Mouse (Mus musculus) midbrain, embryonic 12.5 days (tissue): ENCODE results near the gene Vmn1r198. TPM values are rescaled to one million over a fixed set of nuclear protein-coding genes. Genes with fewer than 3 reads are reported as not detected.

Source experiments
- ATAC-seq: fragments of 200-750 bp; cut with Nextera tagmentation; 2 replicates; pipeline ENCODE4 v1.8.0; 2017; ENCODE audit warnings: low read depth, moderate TSS enrichment, moderate library complexity; ENCODE audit not compliant: low FRiP score
- H3K27ac ChIP-seq: fragments of 300-500 bp; sonication (generic); replicated peaks from 2 replicates; pipeline ENCODE4 v1.5.1; 2016; ENCODE audit warnings: mild to moderate bottlenecking
- H3K27me3 ChIP-seq: fragments of 300-500 bp; sonication (generic); 2 replicates; pipeline ENCODE4 v1.6.1; 2016; ENCODE audit warnings: mild to moderate bottlenecking
- H3K36me3 ChIP-seq: fragments of 300-500 bp; sonication (generic); 2 replicates; pipeline ENCODE4 v1.6.1; 2016
- H3K4me1 ChIP-seq: fragments of 300-500 bp; sonication (generic); 2 replicates; pipeline ENCODE4 v1.6.1; 2016
- H3K4me2 ChIP-seq: fragments of 300-500 bp; sonication (generic); replicated peaks from 2 replicates; pipeline ENCODE4 v1.6.1; 2016; ENCODE audit warnings: mild to moderate bottlenecking, moderate library complexity
- H3K4me3 ChIP-seq: fragments of 300-500 bp; sonication (generic); 2 replicates; pipeline ENCODE4 v1.5.1; 2016; ENCODE audit warnings: mild to moderate bottlenecking
- H3K9ac ChIP-seq: fragments of 300-500 bp; sonication (generic); replicated peaks from 2 replicates; pipeline ENCODE4 v1.6.1; 2016; ENCODE audit warnings: mild to moderate bottlenecking, moderate library complexity
- H3K9me3 ChIP-seq: fragments of 300-500 bp; sonication (generic); 2 replicates; pipeline ENCODE4 v1.6.1; 2016; ENCODE audit warnings: mild to moderate bottlenecking
- WGBS: fragments of 180-500 bp; shearing (Covaris S2); methylation state at CpG from one replicate; pipeline ENCODE4 v1.1.7; 2016; 5-methylcytosine and 5-hydroxymethylcytosine counted together
- polyA plus RNA-seq: library from polyadenylated mRNA; unstranded; fragments of >200 nt; fragmentation: Nextera tagmentation; extraction: Ambion mirVana; gene quantifications from 2 replicates; pipeline ENCODE4 v1.2.1, GENCODE M21; 2016

The Vmn1r198 gene
- polyA plus RNA-seq, 1 experiment from 2014 or later, result not detected

DNA sequence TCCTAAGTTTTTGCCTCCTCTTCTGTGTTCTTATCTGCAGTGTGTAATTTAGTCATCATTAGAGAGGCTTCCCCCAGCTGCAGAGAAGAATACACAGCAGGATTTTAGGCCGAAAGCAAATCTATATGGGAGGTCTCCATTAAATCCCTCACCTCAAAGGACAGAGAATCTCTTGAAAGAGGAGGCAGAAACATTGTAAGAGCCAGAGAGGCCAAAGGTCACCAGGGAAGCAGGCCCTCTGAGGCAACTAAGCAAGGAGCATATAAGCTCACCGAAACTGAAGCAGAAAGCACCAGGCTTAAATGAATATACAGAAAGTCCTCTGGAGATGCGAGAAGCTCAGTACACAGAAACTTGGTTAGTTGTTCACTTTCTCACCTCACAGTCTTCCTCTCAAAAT lies 39.9 kb downstream of the Vmn1r198 start, which contains the start of gene Vmn1r200:
Vmn1r200 (plus strand) TSS at position 301 of the 400 bp plus-strand sequence.
- H3K4me2 ChIP-seq, result no peak within 1 kb of the TSS
- H3K36me3 ChIP-seq, result no peaks in the 10 kb centered on the region
- H3K9ac ChIP-seq, result no peak within 1 kb of the TSS
- no peaks in the 10 kb centered on the region for H3K4me1 ChIP-seq
- H3K27me3 ChIP-seq, result no peaks in the 10 kb centered on the region
- H3K9me3 ChIP-seq, result no peaks in the 10 kb centered on the region
- WGBS, result 9% methylated on average over 3 of the region's 3 CpGs
- 0 out of 2 replicates have a peak, but pooled peaks have one; percentile 12 for ATAC-seq
- H3K4me3 ChIP-seq, result no peak within 1 kb of the TSS
- no peak within 1 kb of the TSS for H3K27ac ChIP-seq

DNA sequence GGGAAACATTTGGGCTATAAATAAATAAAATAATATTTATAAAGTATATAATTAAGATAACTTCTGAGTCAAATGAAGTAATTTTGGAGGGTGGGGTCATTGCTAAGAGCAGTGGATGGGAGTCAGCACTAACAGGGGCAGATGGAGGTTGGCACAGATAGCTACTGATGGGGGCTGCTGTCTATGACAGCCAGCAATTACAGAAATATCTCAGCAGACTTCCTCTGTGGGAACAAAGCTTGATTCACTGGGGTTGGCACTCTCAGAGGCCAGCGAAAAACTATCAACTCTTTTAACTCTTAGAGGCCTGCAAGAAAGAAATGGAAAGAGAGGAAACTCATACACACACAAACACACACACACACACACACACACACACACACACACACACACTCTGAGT lies 52.8 kb downstream of the Vmn1r198 start:
- no peak overlapping the region for H3K9ac ChIP-seq
- H3K4me3 ChIP-seq, result no peak overlapping the region
- peaks cover 19% of the 10 kb centered on the region for H3K9me3 ChIP-seq
- no peak overlapping the region for H3K27ac ChIP-seq
- H3K4me1 ChIP-seq, result no peaks in the 10 kb centered on the region
- no peaks in the 10 kb centered on the region for H3K36me3 ChIP-seq
- no peak overlapping the region for H3K4me2 ChIP-seq
- no peak for ATAC-seq
- H3K27me3 ChIP-seq, result no peaks in the 10 kb centered on the region
- 100% methylated on average over 1 of the region's 1 CpGs for WGBS

Other genes with a start within 250 kb of the Vmn1r198 start
- gene Vmn1r189, start 244.5 kb upstream of the Vmn1r198 start, polyA plus RNA-seq, result not detected in 2 replicates
- not detected in 2 replicates for gene Vmn1r191, start 166.4 kb upstream of the Vmn1r198 start, polyA plus RNA-seq
- gene Vmn1r192, start 159.2 kb upstream of the Vmn1r198 start, polyA plus RNA-seq, result not detected in 2 replicates
- not detected in 2 replicates for gene Vmn1r193, start 127.2 kb upstream of the Vmn1r198 start, polyA plus RNA-seq
- gene Vmn1r194, start 106.1 kb upstream of the Vmn1r198 start, polyA plus RNA-seq, result not detected in 2 replicates
- gene Vmn1r195, start 79.8 kb upstream of the Vmn1r198 start, polyA plus RNA-seq, result not detected in 2 replicates
- not detected in 2 replicates for gene Vmn1r196, start 60.4 kb upstream of the Vmn1r198 start, polyA plus RNA-seq
- gene Vmn1r197, start 25.8 kb upstream of the Vmn1r198 start, polyA plus RNA-seq, result not detected in 2 replicates
- not detected in 2 replicates for gene Vmn1r199, start 29.5 kb downstream of the Vmn1r198 start, polyA plus RNA-seq
- not detected in 2 replicates for gene Vmn1r200, start 40.0 kb downstream of the Vmn1r198 start, polyA plus RNA-seq
- not detected in 2 replicates for gene Vmn1r201, start 121.6 kb downstream of the Vmn1r198 start, polyA plus RNA-seq
- not detected in 2 replicates for gene Vmn1r202, start 155.0 kb downstream of the Vmn1r198 start, polyA plus RNA-seq
- gene Vmn1r203, start 167.8 kb downstream of the Vmn1r198 start, polyA plus RNA-seq, result not detected in 2 replicates
- gene Vmn1r204, start 202.8 kb downstream of the Vmn1r198 start, polyA plus RNA-seq, result not detected in 2 replicates
- gene Vmn1r205, start 242.6 kb downstream of the Vmn1r198 start, polyA plus RNA-seq, result not detected in 2 replicates